Mouse (Mus musculus) ES-Bruce4 (cell line): ENCODE results near the gene Mad1l1. TPM values are rescaled to one million over a fixed set of nuclear protein-coding genes. Genes with fewer than 3 reads are reported as not detected.

Experiments
- H3K27ac ChIP-seq: 2 replicates; pipeline ENCODE4 v1.5.1; 2012; ENCODE audit warnings: low read length, inconsistent platforms; ENCODE audit not compliant: insufficient read depth
- H3K27me3 ChIP-seq: 2 replicates; pipeline ENCODE4 v1.6.1; 2012; ENCODE audit warnings: mild to moderate bottlenecking, low read length, inconsistent platforms; ENCODE audit not compliant: control insufficient read depth, poor library complexity, insufficient read depth, severe bottlenecking
- H3K36me3 ChIP-seq: 2 replicates; pipeline ENCODE4 v1.6.1; 2012; ENCODE audit warnings: inconsistent platforms, mild to moderate bottlenecking, low read length, moderate library complexity; ENCODE audit not compliant: control insufficient read depth, poor library complexity, insufficient read depth, severe bottlenecking
- H3K4me1 ChIP-seq: one replicate; pipeline ENCODE4 v1.8.1; 2011; ENCODE audit warnings: low read length; ENCODE audit not compliant: control insufficient read depth, insufficient read depth
- H3K4me3 ChIP-seq: 2 replicates; pipeline ENCODE4 v1.5.1; 2011; ENCODE audit warnings: low read depth, mild to moderate bottlenecking, low read length
- H3K9ac ChIP-seq: 2 replicates; pipeline ENCODE4 v1.6.1; 2012; ENCODE audit warnings: low read depth, mild to moderate bottlenecking, inconsistent platforms; ENCODE audit not compliant: poor library complexity, severe bottlenecking
- H3K9me3 ChIP-seq: replicated peaks from 2 replicates; pipeline ENCODE4 v1.6.1; 2012; ENCODE audit warnings: mild to moderate bottlenecking, low read length, inconsistent platforms; ENCODE audit not compliant: control insufficient read depth, poor library complexity, insufficient read depth, severe bottlenecking
- CTCF ChIP-seq: IDR thresholded peaks from one replicate; pipeline ENCODE4 v1.8.1; 2011; ENCODE audit warnings: low read depth, low read length
- EP300 ChIP-seq: IDR thresholded peaks from 2 replicates; pipeline ENCODE4 v1.6.1; 2011; ENCODE audit warnings: low read depth, low read length; ENCODE audit not compliant: insufficient read depth
- POLR2A ChIP-seq: IDR thresholded peaks from one replicate; pipeline ENCODE4 v1.8.1; 2011; ENCODE audit warnings: low read length; ENCODE audit not compliant: insufficient read depth
- polyA plus RNA-seq: library from polyadenylated mRNA; stranded (reverse); fragments of >200 nt; gene quantifications from 2 replicates; pipeline ENCODE4 v1.2.4, GENCODE M21; 2011; ENCODE audit warnings: low read depth; ENCODE audit not compliant: missing spikeins, insufficient read depth, insufficient read length

The Mad1l1 gene
- polyA plus RNA-seq, 1 experiment, result 25.4 TPM

GRCm38 (mm10) chr5:140185757-140186156, 135.6 kb downstream of the Mad1l1 start:
- TF ChIP-seq CTCF (no peak), EP300 (no peak), POLR2A (no peak)

GRCm38 (mm10) chr5:140183387-140183786, 138.0 kb downstream of the Mad1l1 start:
- Histone ChIP-seq H3K9ac (no peak overlapping the region), H3K36me3 (no peaks in the 10 kb centered on the region), H3K4me1 (no peaks in the 10 kb centered on the region), H3K27me3 (no peaks in the 10 kb centered on the region), H3K27ac (no peak overlapping the region), H3K4me3 (no peak overlapping the region), H3K9me3 (no peaks in the 10 kb centered on the region; the same call in 1 of the 2 replicates)
- no peak for TF ChIP-seq CTCF
- no peak for TF ChIP-seq POLR2A
- TF ChIP-seq EP300, result no peak

More at GRCm38 (mm10) chr5:140185757-140186156, 135.6 kb downstream of the Mad1l1 start:
- H3K4me3 ChIP-seq, result no peak overlapping the region
- no peaks in the 10 kb centered on the region for H3K9me3 ChIP-seq
- H3K27ac ChIP-seq, result no peak overlapping the region
- no peaks in the 10 kb centered on the region for H3K36me3 ChIP-seq
- no peak overlapping the region for H3K9ac ChIP-seq
- H3K4me1 ChIP-seq, result no peaks in the 10 kb centered on the region
- no peaks in the 10 kb centered on the region for H3K27me3 ChIP-seq

GRCm38 (mm10) chr5:140182351-140182750, 139.0 kb downstream of the Mad1l1 start:
- TF ChIP-seq POLR2A (no peak), CTCF (no peak), EP300 (no peak)
- no peak overlapping the region for H3K27ac ChIP-seq

GRCm38 (mm10) chr5:140180016-140180415, 141.3 kb downstream of the Mad1l1 start:
- peaks cover under 1% of the 10 kb centered on the region for H3K4me1 ChIP-seq
- H3K4me3 ChIP-seq, result no peak overlapping the region
- H3K27me3 ChIP-seq, result no peaks in the 10 kb centered on the region
- no peak for TF ChIP-seq POLR2A
- no peak for TF ChIP-seq EP300
- TF ChIP-seq CTCF, result no peak
- no peaks in the 10 kb centered on the region for H3K36me3 ChIP-seq
- H3K9ac ChIP-seq, result no peak overlapping the region
- H3K27ac ChIP-seq, result no peak overlapping the region
- no peaks in the 10 kb centered on the region; the same call in 1 of the 2 replicates for H3K9me3 ChIP-seq

More at GRCm38 (mm10) chr5:140182351-140182750, 139.0 kb downstream of the Mad1l1 start:
- Histone ChIP-seq H3K4me3 (no peak overlapping the region), H3K27me3 (no peaks in the 10 kb centered on the region), H3K4me1 (no peaks in the 10 kb centered on the region), H3K9ac (no peak overlapping the region), H3K9me3 (no peaks in the 10 kb centered on the region; the same call in 1 of the 2 replicates), H3K36me3 (no peaks in the 10 kb centered on the region)

- no peak overlapping the region for H3K4me3 ChIP-seq
- H3K27ac ChIP-seq, result no peak overlapping the region
- TF ChIP-seq POLR2A (no peak), CTCF (no peak)
- H3K9me3 ChIP-seq, result no peaks in the 10 kb centered on the region; the same call in 1 of the 2 replicates
- no peak overlapping the region for H3K9ac ChIP-seq
- H3K36me3 ChIP-seq, result no peaks in the 10 kb centered on the region
- H3K4me1 ChIP-seq, result peaks cover 10% of the 10 kb centered on the region
- no peaks in the 10 kb centered on the region for H3K27me3 ChIP-seq
Observed at GRCm38 (mm10) chr5:140178058-140178690, 143.2 kb downstream of the Mad1l1 start.

- H3K27me3 ChIP-seq, result no peaks in the 10 kb centered on the region
- H3K4me3 ChIP-seq, result no peak overlapping the region
- no peak overlapping the region for H3K27ac ChIP-seq
- no peaks in the 10 kb centered on the region; the same call in 1 of the 2 replicates for H3K9me3 ChIP-seq
- TF ChIP-seq EP300, result no peak
- no peak for TF ChIP-seq POLR2A
- no peak for TF ChIP-seq CTCF
- H3K9ac ChIP-seq, result no peak overlapping the region
- H3K4me1 ChIP-seq, result peaks cover 10% of the 10 kb centered on the region
- no peaks in the 10 kb centered on the region for H3K36me3 ChIP-seq
Observed at GRCm38 (mm10) chr5:140177582-140177981, 143.8 kb downstream of the Mad1l1 start.
